In genomic region chr10:9678071-9678470, GRCm38 (mm10) we compare ENCODE assay signal across 24 mouse cellular contexts. TPM values are rescaled to one million over a fixed set of nuclear protein-coding genes. Genes with fewer than 3 reads are reported as not detected.
DNase-seq lines count a peak whose midpoint lies in the region; ATAC-seq and TF ChIP-seq lines count a peak whose summit lies in the region.
"Had no signal": no experiment of that assay in that cellular context is flagged by ENCODE, and none has a peak within 500 bp of the region (broad histone marks: within the 10 kb centered on the region; RNA-seq: fewer than 3 reads in every experiment).

No protein-coding gene starts in this region.

- TF ChIP-seq CTCF in lung, embryonic 14.5 days (IDR thresholded peaks at IDR 0.05; ENCODE audit: low read depth) = no peak

- H3K36me3 ChIP-seq in lung, embryonic 14.5 days (ENCODE audit: insufficient read depth) = no peaks in the 10 kb centered on the region
- H3K36me3 ChIP-seq in neural tube, embryonic 13.5 days = no peaks in the 10 kb centered on the region
- H3K36me3 ChIP-seq: heart, embryonic 15.5 days; liver, embryonic 13.5 days; lung, embryonic 15.5 days had no signal

- no peaks in the 10 kb centered on the region for H3K4me1 ChIP-seq in lung, embryonic 14.5 days (ENCODE audit: insufficient read depth)
- peaks cover 47% of the 10 kb centered on the region for H3K4me1 ChIP-seq in neural tube, embryonic 13.5 days (replicated peaks)

- H3K4me3 ChIP-seq in lung, embryonic 14.5 days (ENCODE audit: low read depth, low read length) = no peak overlapping the region
- no peak overlapping the region for H3K4me3 ChIP-seq in neural tube, embryonic 13.5 days
- H3K4me3 ChIP-seq: heart, embryonic 15.5 days; liver, embryonic 13.5 days; lung, embryonic 15.5 days had no signal

- H3K9me3 ChIP-seq in lung, embryonic 14.5 days (ENCODE audit: low read depth, low read length) = no peaks in the 10 kb centered on the region
- no peaks in the 10 kb centered on the region for H3K9me3 ChIP-seq in neural tube, embryonic 13.5 days
- H3K9me3 ChIP-seq: heart, embryonic 15.5 days; liver, embryonic 13.5 days; lung, embryonic 15.5 days; megakaryocyte, embryonic 14.5 days had no signal

- no peak overlapping the region for H3K4me2 ChIP-seq in lung, embryonic 14.5 days
- H3K4me2 ChIP-seq in neural tube, embryonic 13.5 days = peak overlapping the region; percentile 95; the same call in 1 of the 2 replicates
- H3K4me2 ChIP-seq: heart, embryonic 15.5 days; hindbrain, embryonic 14.5 days; liver, embryonic 13.5 days; lung, embryonic 15.5 days had no signal

- WGBS in lung, embryonic 14.5 days = 25% methylated on average over 5 of the region's 5 CpGs
- WGBS in neural tube, embryonic 13.5 days = 8% methylated on average over 5 of the region's 5 CpGs

- no peak for ATAC-seq in lung, embryonic 14.5 days (ENCODE audit: insufficient read depth)
- no peak; the same call in 1 of the 2 replicates for ATAC-seq in neural tube, embryonic 13.5 days (ENCODE audit: low read depth)
- ATAC-seq: inflammation-experienced regulatory T-cells, adult 6 months had no signal

- no peaks in the 10 kb centered on the region for H3K27me3 ChIP-seq in lung, embryonic 14.5 days (ENCODE audit: insufficient read depth, low read length)
- peaks cover 17% of the 10 kb centered on the region for H3K27me3 ChIP-seq in neural tube, embryonic 13.5 days
- H3K27me3 ChIP-seq: lung, embryonic 15.5 days had no signal

- no peak overlapping the region for H3K9ac ChIP-seq in lung, embryonic 14.5 days
- no peak overlapping the region for H3K9ac ChIP-seq in neural tube, embryonic 13.5 days
- H3K9ac ChIP-seq: heart, embryonic 15.5 days; hindbrain, embryonic 14.5 days; liver, embryonic 13.5 days; lung, embryonic 15.5 days had no signal

- no peak overlapping the region for H3K27ac ChIP-seq in lung, embryonic 14.5 days (ENCODE audit: low read depth)
- H3K27ac ChIP-seq in neural tube, embryonic 13.5 days (replicated peaks) = no peak overlapping the region
- H3K27ac ChIP-seq: heart, embryonic 15.5 days; hindbrain, embryonic 14.5 days; liver, embryonic 13.5 days; lung, embryonic 15.5 days; stomach, postnatal 0 days had no signal

- DNase-seq in cerebellum, postnatal 10 days = peak; percentile 18
- DNase-seq in cerebellum, adult 18-20 months = no peak
- peak; percentile 61 for DNase-seq in lung, embryonic 14.5 days
- no peak for DNase-seq in lung, adult 18-20 months
- peak; percentile 9 for DNase-seq in NIH3T3 (ENCODE audit: low read depth)
- no peak for DNase-seq in adrenal gland, postnatal 36 days
- DNase-seq in thymus, postnatal 36 days = no peak
- DNase-seq: adrenal gland, postnatal 25 days; cerebellum, adult 11 months; cerebellum, postnatal 36 days; gastrocnemius, adult 2 months; heart, postnatal 4 days; kidney, adult 18-20 months; kidney, postnatal 4 days; liver, embryonic 13.5 days; lung, postnatal 36 days; thymus, adult 2 months had no signal

RNA-seq across cellular contexts. Expression of gene Samd5, which starts 3.1 kb away (rescaled TPM):
- 14.4 and 15.3 TPM in 2 replicates for polyA plus RNA-seq in lung, embryonic 14.5 days (2014; fragmentation: Nextera tagmentation; extraction: Ambion mirVana)
- polyA plus RNA-seq in neural tube, embryonic 13.5 days (2015; fragmentation: Nextera tagmentation; extraction: Ambion mirVana) = 4.2 TPM in 2 replicates
- total RNA-seq in adrenal gland, postnatal 36 days (2021) = 1 to 10 TPM; 3.2 to 9.4 TPM
- polyA plus RNA-seq: inflammation-experienced regulatory T-cells, adult 6 months had no signal

Comparison
In these comparisons a context has a peak if more than half of its experiments do, and no peak if none do; other contexts are left out.
1. DNase-seq: peak in cerebellum, postnatal 10 days (2 of 2), lung, embryonic 14.5 days (single experiment) and NIH3T3 (single experiment); none in cerebellum, adult 18-20 months (0 of 2), lung, adult 18-20 months (0 of 2), adrenal gland, postnatal 36 days (0 of 2) and thymus, postnatal 36 days (0 of 2).